Mouse (Mus musculus) erythroblast, embryonic 14.5 days (primary cell): ENCODE data around the gene Gm10490. TPM values are rescaled to one million over a fixed set of nuclear protein-coding genes. Genes with fewer than 3 reads are reported as not detected.

Experiments
- H3K27me3 ChIP-seq: 2 replicates; pipeline ENCODE4 v1.6.1; 2012; ENCODE audit warnings: inconsistent platforms; ENCODE audit not compliant: control insufficient read depth
- H3K36me3 ChIP-seq: 2 replicates; pipeline ENCODE4 v1.6.1; 2012; ENCODE audit warnings: mild to moderate bottlenecking, inconsistent platforms; ENCODE audit not compliant: control insufficient read depth
- H3K4me1 ChIP-seq: 2 replicates; pipeline ENCODE4 v1.6.1; 2012; ENCODE audit warnings: inconsistent platforms; ENCODE audit not compliant: control insufficient read depth
- H3K4me3 ChIP-seq: replicated peaks from 2 replicates; pipeline ENCODE3; 2012; ENCODE audit warnings: moderate library complexity, mild to moderate bottlenecking, inconsistent platforms
- H3K9me3 ChIP-seq: 2 replicates; pipeline ENCODE4 v1.6.1; 2012; ENCODE audit warnings: low read length, inconsistent platforms, mixed read lengths; ENCODE audit not compliant: control insufficient read depth
- GATA1 ChIP-seq: IDR thresholded peaks from 2 replicates; pipeline ENCODE4 v1.6.1; 2012; ENCODE audit warnings: low read length, inconsistent platforms, mixed read lengths
- TAL1 ChIP-seq: IDR thresholded peaks from 3 replicates; pipeline ENCODE4 v1.6.1; 2012; ENCODE audit warnings: low read length, inconsistent platforms, mixed read lengths
- polyA plus RNA-seq: library from polyadenylated mRNA; stranded (reverse); fragments of >175 nt; gene quantifications from 2 replicates; pipeline ENCODE4 v1.2.3, GENCODE M21; 2012

The Gm10490 gene
- polyA plus RNA-seq, 1 experiment: not detected

DNA sequence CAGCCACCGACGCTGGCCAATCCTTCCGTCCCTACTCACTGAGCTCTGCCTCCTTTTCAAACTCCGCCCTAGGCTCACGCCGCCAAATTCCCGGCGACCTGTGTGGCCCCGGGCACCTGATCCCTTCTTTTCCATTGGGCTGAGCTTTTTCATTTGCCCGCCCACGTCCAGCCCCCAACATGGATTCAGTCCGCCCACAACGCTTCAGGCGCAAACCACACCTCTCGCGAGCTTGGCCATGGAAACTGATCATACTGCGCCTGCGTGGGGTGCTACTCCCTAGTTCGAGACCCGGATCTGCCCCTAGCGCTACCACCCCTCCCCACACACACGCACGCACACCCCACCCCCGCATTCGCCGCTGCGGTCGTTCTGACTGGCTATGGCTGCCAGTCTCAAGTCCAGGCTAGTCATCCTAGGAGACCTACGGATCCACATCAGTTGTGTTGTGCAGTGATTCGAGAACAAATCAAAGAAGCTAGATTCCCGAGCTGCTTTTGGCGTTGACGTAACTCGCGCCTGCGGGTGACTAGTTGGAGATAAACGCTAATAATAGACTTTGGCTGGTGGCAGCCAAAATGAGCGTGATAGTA lies 38.7 kb downstream of the Gm10490 start:
- H3K9me3 ChIP-seq: peaks cover 9% of the 10 kb centered on the region
- no peaks in the 10 kb centered on the region; the same call in 1 of the 2 replicates for H3K36me3 ChIP-seq
- H3K4me3 ChIP-seq: peak overlapping the region; percentile 74
- TF ChIP-seq TAL1 (no peak), GATA1 (no peak)
- peaks cover 16% of the 10 kb centered on the region for H3K4me1 ChIP-seq
- no peaks in the 10 kb centered on the region for H3K27me3 ChIP-seq

DNA sequence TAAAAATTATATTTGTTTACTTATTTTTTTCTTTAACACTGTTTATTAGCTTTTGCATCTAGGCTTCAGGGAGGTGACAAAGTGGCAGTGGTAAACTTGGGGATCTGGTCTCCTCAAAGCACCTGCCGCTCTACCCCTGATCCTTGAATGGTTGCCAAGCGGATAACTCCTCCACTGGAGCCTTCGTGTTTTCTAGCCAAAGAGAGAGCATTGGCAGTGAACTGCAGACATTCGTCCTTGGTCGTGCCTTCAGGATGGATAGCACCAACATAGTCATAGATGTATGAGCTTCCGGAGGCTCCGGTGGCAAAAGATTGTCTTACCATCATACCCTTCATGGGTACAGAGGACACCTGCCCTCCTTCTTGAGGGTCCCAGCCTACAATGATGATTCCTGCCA lies 40.7 kb downstream of the Gm10490 start:
- TF ChIP-seq GATA1 (no peak), TAL1 (no peak)
- H3K4me1 ChIP-seq: peaks cover 16% of the 10 kb centered on the region
- H3K9me3 ChIP-seq: peaks cover 9% of the 10 kb centered on the region

DNA sequence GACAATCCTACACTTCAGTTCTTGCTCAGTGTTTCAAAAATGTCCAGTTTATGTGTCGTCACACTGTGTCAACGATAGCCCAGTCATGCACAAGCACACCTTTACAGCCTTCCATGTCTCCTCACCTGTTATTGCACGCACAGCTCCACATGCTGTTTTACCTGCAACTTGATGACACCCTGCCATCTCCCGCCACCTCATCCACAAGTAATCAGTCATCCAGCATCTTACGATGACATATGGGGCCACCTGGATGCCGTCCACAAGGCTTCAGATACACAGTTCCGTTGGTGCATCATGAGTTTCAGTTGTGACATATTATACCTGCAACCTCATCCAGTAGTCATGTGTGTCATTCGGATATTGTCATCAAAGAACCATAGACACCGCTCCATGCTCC lies 49.5 kb downstream of the Gm10490 start:
- H3K4me3 ChIP-seq: no peak overlapping the region
- TF ChIP-seq TAL1 (no peak), GATA1 (no peak)
- peaks cover 86% of the 10 kb centered on the region for H3K36me3 ChIP-seq

More for the DNA sequence above, 40.7 kb downstream of the Gm10490 start:
- H3K27me3 ChIP-seq: no peaks in the 10 kb centered on the region
- H3K36me3 ChIP-seq: no peaks in the 10 kb centered on the region; the same call in 1 of the 2 replicates
- H3K4me3 ChIP-seq: no peak overlapping the region

More for the DNA sequence above, 49.5 kb downstream of the Gm10490 start:
- H3K4me1 ChIP-seq: peaks cover 41% of the 10 kb centered on the region
- H3K9me3 ChIP-seq: no peaks in the 10 kb centered on the region; the same call in 1 of the 2 replicates
- no peaks in the 10 kb centered on the region; the same call in 1 of the 2 replicates for H3K27me3 ChIP-seq

Other genes with a start within 250 kb of the Gm10490 start
- 0.28 and 1.5 TPM in 2 replicates for gene Plp2, start 238.2 kb upstream of the Gm10490 start, polyA plus RNA-seq
- gene Magix, start 228.3 kb upstream of the Gm10490 start, polyA plus RNA-seq: not detected in 2 replicates
- 0.19 and 0.22 TPM in 2 replicates for gene Gpkow, start 212.4 kb upstream of the Gm10490 start, polyA plus RNA-seq
- gene Wdr45, start 195.2 kb upstream of the Gm10490 start, polyA plus RNA-seq: 4.2 and 5.1 TPM in 2 replicates
- 0.46 and 0.51 TPM in 2 replicates for gene Gm45208, start 187.3 kb upstream of the Gm10490 start, polyA plus RNA-seq
- gene Praf2, start 181.1 kb upstream of the Gm10490 start, polyA plus RNA-seq: 0.30 and 0.59 TPM in 2 replicates
- 0.02 and 0.11 TPM in 2 replicates for gene Ccdc120, start 158.6 kb upstream of the Gm10490 start, polyA plus RNA-seq
- gene Tfe3, start 147.0 kb upstream of the Gm10490 start, polyA plus RNA-seq: 1.7 and 1.8 TPM in 2 replicates
- gene Gripap1, start 119.8 kb upstream of the Gm10490 start, polyA plus RNA-seq: 3.5 and 4.8 TPM in 2 replicates
- 0.03 TPM in 2 replicates for gene Kcnd1, start 87.3 kb upstream of the Gm10490 start, polyA plus RNA-seq
- gene Otud5, start 68.2 kb upstream of the Gm10490 start, polyA plus RNA-seq: 36.0 and 44.0 TPM in 2 replicates
- gene Pim2, start 31.3 kb upstream of the Gm10490 start, polyA plus RNA-seq: 0.60 and 0.94 TPM in 2 replicates
- 4.4 and 4.8 TPM in 2 replicates for gene Slc35a2, start 25.5 kb upstream of the Gm10490 start, polyA plus RNA-seq
- gene Pqbp1, start 10.3 kb upstream of the Gm10490 start, polyA plus RNA-seq: 14.0 and 16.6 TPM in 2 replicates
- 22.8 and 32.9 TPM in 2 replicates for gene Timm17b, start 10.2 kb upstream of the Gm10490 start, polyA plus RNA-seq
- gene Gm10491, start 1.7 kb upstream of the Gm10490 start, polyA plus RNA-seq: not detected in 2 replicates
- gene Pcsk1n, start 10.3 kb downstream of the Gm10490 start, polyA plus RNA-seq: 0.02 TPM in 1 of 2 replicates, not detected in the other
- gene Eras, start 19.1 kb downstream of the Gm10490 start, polyA plus RNA-seq: 0.06 TPM in 1 of 2 replicates, not detected in the other
- 0.57 and 0.97 TPM in 2 replicates for gene Hdac6, start 38.3 kb downstream of the Gm10490 start, polyA plus RNA-seq
- gene Gata1, start 68.5 kb downstream of the Gm10490 start, polyA plus RNA-seq: 36.7 and 43.1 TPM in 2 replicates
- gene Glod5, start 109.0 kb downstream of the Gm10490 start, polyA plus RNA-seq: not detected in 2 replicates
- 1.1 and 1.5 TPM in 2 replicates for gene Suv39h1, start 165.2 kb downstream of the Gm10490 start, polyA plus RNA-seq
- gene Was, start 181.0 kb downstream of the Gm10490 start, polyA plus RNA-seq: 2.2 and 2.8 TPM in 2 replicates
- gene Wdr13, start 223.3 kb downstream of the Gm10490 start, polyA plus RNA-seq: 0.95 and 1.1 TPM in 2 replicates
- 9.4 and 12.0 TPM in 2 replicates for gene Rbm3, start 236.3 kb downstream of the Gm10490 start, polyA plus RNA-seq